Mouse (Mus musculus): ENCODE data around the gene Olfr554.

DNA sequence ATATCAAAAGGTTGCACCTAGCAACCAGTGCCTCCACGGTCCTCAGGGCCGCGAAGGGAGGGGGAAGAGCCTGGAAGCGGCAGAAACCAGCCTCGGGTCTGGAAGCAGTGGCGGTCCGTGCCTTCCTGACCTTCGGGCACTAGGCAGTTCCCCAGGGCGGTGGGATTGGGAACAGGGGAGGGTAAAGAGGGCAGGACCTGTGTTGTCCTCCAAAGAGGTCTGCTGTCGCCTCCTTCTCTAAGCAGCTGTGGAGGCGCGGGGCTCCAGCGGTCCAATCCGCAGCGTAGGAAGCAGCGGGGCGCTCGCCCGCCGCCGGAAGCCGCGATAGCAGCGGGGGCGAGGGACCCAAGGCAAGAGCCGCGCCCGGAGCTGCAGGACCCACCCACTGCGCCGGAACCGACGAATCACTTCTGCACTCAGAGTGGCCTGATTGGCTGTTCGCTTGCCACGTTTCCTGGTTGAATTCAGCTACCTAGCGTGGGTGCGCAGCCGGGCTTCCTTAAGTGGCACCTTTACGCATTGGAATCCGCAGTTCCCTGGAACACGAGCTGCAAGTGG lies 48.8 kb downstream of the Olfr554 start, which contains the start of gene Trim68:
- TF ChIP-seq POLR2A (IDR thresholded peaks at IDR 0.05; ENCODE audit: extremely low read depth, insufficient read depth, low read length) (0 out of 2 replicates have a peak, but pooled peaks have one; percentile 12), CTCF (IDR thresholded peaks at IDR 0.05; ENCODE audit: low read depth, low read length) (no peak)
